Mouse (Mus musculus): ENCODE results near the gene Fbxo31. TPM values are rescaled to one million over a fixed set of nuclear protein-coding genes. Genes with fewer than 3 reads are reported as not detected.

Gene Fbxo31
- polyA plus RNA-seq, 1 experiment from 2014 or later, result 17.3 TPM

- no peak for ATAC-seq (ENCODE audit: insufficient number of reproducible peaks, low FRiP score, low TSS enrichment, low read depth)
- Histone ChIP-seq H3K4me1 (peaks cover 7% of the 10 kb centered on the region; the same call in 1 of the 2 replicates), H3K27ac (no peak overlapping the region), H3K36me3 (no peaks in the 10 kb centered on the region), H3K4me3 (peak overlapping the region; percentile 72), H3K9ac (no peak overlapping the region), H3K4me2 (peak overlapping the region; percentile 69), H3K9me3 (no peaks in the 10 kb centered on the region), H3K27me3 (no peaks in the 10 kb centered on the region)
- WGBS, result 46% methylated on average over 13 of the region's 13 CpGs
These were observed 6.1 kb upstream of the Fbxo31 start for GRCm38 (mm10) chr8:121584730-121585129.

- Histone ChIP-seq H3K27ac (no peak overlapping the region), H3K4me2 (no peak overlapping the region), H3K9ac (no peak overlapping the region), H3K27me3 (no peaks in the 10 kb centered on the region), H3K9me3 (no peaks in the 10 kb centered on the region), H3K4me1 (peaks cover 11% of the 10 kb centered on the region; the same call in 1 of the 2 replicates), H3K36me3 (no peaks in the 10 kb centered on the region), H3K4me3 (no peak overlapping the region)
- ATAC-seq (ENCODE audit: insufficient number of reproducible peaks, low FRiP score, low TSS enrichment, low read depth), result no peak
- 40% methylated on average over 8 of the region's 8 CpGs for WGBS
These were observed 5.0 kb upstream of the Fbxo31 start for GRCm38 (mm10) chr8:121583653-121584052.

GRCm38 (mm10) chr8:121580465-121580864 is 1.9 kb upstream of the Fbxo31 start:
- Histone ChIP-seq H3K4me2 (no peak overlapping the region), H3K4me3 (no peak overlapping the region), H3K27ac (no peak overlapping the region), H3K36me3 (no peaks in the 10 kb centered on the region), H3K4me1 (peaks cover 32% of the 10 kb centered on the region), H3K9me3 (no peaks in the 10 kb centered on the region), H3K9ac (no peak overlapping the region), H3K27me3 (no peaks in the 10 kb centered on the region)
- 19% methylated on average over 9 of the region's 9 CpGs for WGBS
- ATAC-seq (ENCODE audit: insufficient number of reproducible peaks, low FRiP score, low TSS enrichment, low read depth), result no peak

- Histone ChIP-seq H3K27me3 (no peaks in the 10 kb centered on the region), H3K4me3 (peak overlapping the region; percentile 86), H3K27ac (peak overlapping the region; percentile 76), H3K4me2 (peak overlapping the region; percentile 66), H3K9ac (peak overlapping the region; percentile 79), H3K36me3 (no peaks in the 10 kb centered on the region), H3K4me1 (peaks cover 43% of the 10 kb centered on the region), H3K9me3 (no peaks in the 10 kb centered on the region)
- 2% methylated on average over 38 of the region's 44 CpGs for WGBS
- peak; percentile 57; the same call in 1 of the 2 replicates for ATAC-seq (ENCODE audit: insufficient number of reproducible peaks, low FRiP score, low TSS enrichment, low read depth)
These were observed 593 bp downstream of the Fbxo31 start for GRCm38 (mm10) chr8:121577751-121578675.

- WGBS, result 45% methylated on average over 3 of the region's 3 CpGs
- Histone ChIP-seq H3K4me1 (peaks cover 47% of the 10 kb centered on the region), H3K27ac (no peak overlapping the region), H3K9ac (no peak overlapping the region), H3K9me3 (no peaks in the 10 kb centered on the region), H3K36me3 (0 out of 2 replicates have a peak, but pooled peaks cover 2% of the 10 kb centered on the region), H3K4me2 (no peak overlapping the region), H3K27me3 (no peaks in the 10 kb centered on the region), H3K4me3 (no peak overlapping the region)
- ATAC-seq (ENCODE audit: insufficient number of reproducible peaks, low FRiP score, low TSS enrichment, low read depth), result no peak
These were observed 2.9 kb downstream of the Fbxo31 start for GRCm38 (mm10) chr8:121575661-121576060.

GRCm38 (mm10) chr8:121573275-121573674 is 5.3 kb downstream of the Fbxo31 start:
- WGBS, result 42% methylated on average over 3 of the region's 3 CpGs
- peaks cover 42% of the 10 kb centered on the region for H3K4me1 ChIP-seq
- no peak overlapping the region for H3K4me2 ChIP-seq
- no peaks in the 10 kb centered on the region for H3K9me3 ChIP-seq
- 0 out of 2 replicates have a peak, but pooled peaks cover 6% of the 10 kb centered on the region for H3K36me3 ChIP-seq
- no peak overlapping the region for H3K9ac ChIP-seq
- ATAC-seq (ENCODE audit: insufficient number of reproducible peaks, low FRiP score, low TSS enrichment, low read depth), result no peak
- no peak overlapping the region for H3K4me3 ChIP-seq
- H3K27ac ChIP-seq, result no peak overlapping the region
- H3K27me3 ChIP-seq, result no peaks in the 10 kb centered on the region

- H3K4me2 ChIP-seq, result no peak overlapping the region
- H3K9ac ChIP-seq, result no peak overlapping the region
- no peak overlapping the region for H3K27ac ChIP-seq
- H3K9me3 ChIP-seq, result no peaks in the 10 kb centered on the region
- 76% methylated on average over 7 of the region's 7 CpGs for WGBS
- no peaks in the 10 kb centered on the region for H3K27me3 ChIP-seq
- no peak for ATAC-seq (ENCODE audit: insufficient number of reproducible peaks, low FRiP score, low TSS enrichment, low read depth)
- 0 out of 2 replicates have a peak, but pooled peaks cover 6% of the 10 kb centered on the region for H3K36me3 ChIP-seq
- peaks cover 35% of the 10 kb centered on the region for H3K4me1 ChIP-seq
- H3K4me3 ChIP-seq, result no peak overlapping the region
These were observed 6.5 kb downstream of the Fbxo31 start for GRCm38 (mm10) chr8:121572121-121572520.

GRCm38 (mm10) chr8:121570801-121571200 is 7.8 kb downstream of the Fbxo31 start:
- no peaks in the 10 kb centered on the region for H3K27me3 ChIP-seq
- WGBS, result 86% methylated on average over 17 of the region's 17 CpGs
- H3K9me3 ChIP-seq, result no peaks in the 10 kb centered on the region
- no peak overlapping the region for H3K4me2 ChIP-seq
- H3K27ac ChIP-seq, result no peak overlapping the region
- H3K9ac ChIP-seq, result no peak overlapping the region
- peaks cover 22% of the 10 kb centered on the region for H3K4me1 ChIP-seq
- 0 out of 2 replicates have a peak, but pooled peaks cover 6% of the 10 kb centered on the region for H3K36me3 ChIP-seq
- ATAC-seq (ENCODE audit: insufficient number of reproducible peaks, low FRiP score, low TSS enrichment, low read depth), result no peak
- H3K4me3 ChIP-seq, result no peak overlapping the region

GRCm38 (mm10) chr8:121570335-121570734 is 8.3 kb downstream of the Fbxo31 start:
- Histone ChIP-seq H3K27ac (no peak overlapping the region), H3K4me2 (no peak overlapping the region), H3K4me3 (no peak overlapping the region), H3K27me3 (no peaks in the 10 kb centered on the region), H3K36me3 (0 out of 2 replicates have a peak, but pooled peaks cover 6% of the 10 kb centered on the region), H3K9ac (no peak overlapping the region), H3K9me3 (no peaks in the 10 kb centered on the region), H3K4me1 (peaks cover 17% of the 10 kb centered on the region)
- no peak for ATAC-seq (ENCODE audit: insufficient number of reproducible peaks, low FRiP score, low TSS enrichment, low read depth)
- 84% methylated on average over 21 of the region's 21 CpGs for WGBS

- Histone ChIP-seq H3K27ac (no peak overlapping the region), H3K4me1 (peaks cover 7% of the 10 kb centered on the region), H3K9ac (no peak overlapping the region), H3K9me3 (no peaks in the 10 kb centered on the region), H3K4me2 (no peak overlapping the region), H3K4me3 (no peak overlapping the region), H3K36me3 (peaks cover 12% of the 10 kb centered on the region; the same call in 1 of the 2 replicates), H3K27me3 (no peaks in the 10 kb centered on the region)
- ATAC-seq (ENCODE audit: insufficient number of reproducible peaks, low FRiP score, low TSS enrichment, low read depth), result no peak
- WGBS, result 68% methylated on average over 6 of the region's 6 CpGs
These were observed 10.3 kb downstream of the Fbxo31 start for GRCm38 (mm10) chr8:121568321-121568720.

- Histone ChIP-seq H3K4me3 (no peak overlapping the region), H3K4me1 (no peaks in the 10 kb centered on the region), H3K9ac (no peak overlapping the region), H3K36me3 (peaks cover 27% of the 10 kb centered on the region), H3K4me2 (no peak overlapping the region), H3K27ac (no peak overlapping the region), H3K27me3 (no peaks in the 10 kb centered on the region), H3K9me3 (no peaks in the 10 kb centered on the region)
- ATAC-seq (ENCODE audit: insufficient number of reproducible peaks, low FRiP score, low TSS enrichment, low read depth), result no peak
- WGBS, result 80% methylated on average over 6 of the region's 6 CpGs
These were observed 14.9 kb downstream of the Fbxo31 start for GRCm38 (mm10) chr8:121563701-121564100.

GRCm38 (mm10) chr8:121562941-121563351 is 15.7 kb downstream of the Fbxo31 start:
- peaks cover 34% of the 10 kb centered on the region for H3K36me3 ChIP-seq
- ATAC-seq (ENCODE audit: insufficient number of reproducible peaks, low FRiP score, low TSS enrichment, low read depth), result no peak
- 80% methylated on average over 9 of the region's 9 CpGs for WGBS

More at GRCm38 (mm10) chr8:121562941-121563351, 15.7 kb downstream of the Fbxo31 start:
- no peaks in the 10 kb centered on the region for H3K9me3 ChIP-seq
- no peaks in the 10 kb centered on the region for H3K4me1 ChIP-seq
- no peak overlapping the region for H3K9ac ChIP-seq
- H3K4me2 ChIP-seq, result no peak overlapping the region
- H3K4me3 ChIP-seq, result no peak overlapping the region
- H3K27ac ChIP-seq, result 0 out of 2 replicates have a peak overlapping the region, but pooled peaks have one; percentile 27
- H3K27me3 ChIP-seq, result no peaks in the 10 kb centered on the region

All from limb, embryonic 15.5 days (tissue).